Mouse (Mus musculus) urinary bladder, postnatal 10 days (tissue): ENCODE data around the gene Vmn1r198.
"Not testable (repeated sequence)": the region's sequence is repeated elsewhere in the genome, so short reads cannot be mapped to it uniquely, and the experiment has no call there.

Experiments
- DNase-seq: peaks from one replicate; pipeline ENCODE4 v3.0.0; 2022; ENCODE audit warnings: low spot score

Gene Vmn1r198

GRCm38 (mm10) chr13:22350064-22350463 is at the start of gene Vmn1r198:
Gene Vmn1r198 (plus strand): TSS chr13:22350364.
- no peak for DNase-seq

- not testable (repeated sequence) for DNase-seq
Observed at GRCm38 (mm10) chr13:22308075-22308474, 42.1 kb upstream of the Vmn1r198 start.

- no peak for DNase-seq
Observed at GRCm38 (mm10) chr13:22315361-22315760, 34.8 kb upstream of the Vmn1r198 start.

- no peak for DNase-seq
Observed at GRCm38 (mm10) chr13:22317366-22317765, 32.8 kb upstream of the Vmn1r198 start.

GRCm38 (mm10) chr13:22320091-22320490 is 30.1 kb upstream of the Vmn1r198 start:
- DNase-seq = no peak

- no peak for DNase-seq
Observed at GRCm38 (mm10) chr13:22324289-22324688, 25.9 kb upstream of the Vmn1r198 start, which contains the start of gene Vmn1r197. Gene Vmn1r197 (plus strand): TSS chr13:22324589.

GRCm38 (mm10) chr13:22333269-22333668 is 16.9 kb upstream of the Vmn1r198 start:
- DNase-seq = no peak

- DNase-seq = no peak
Observed at GRCm38 (mm10) chr13:22335565-22335964, 14.6 kb upstream of the Vmn1r198 start.

- no peak for DNase-seq
Observed at GRCm38 (mm10) chr13:22350813-22351212, 649 bp downstream of the Vmn1r198 start.

GRCm38 (mm10) chr13:22379518-22379917 is 29.4 kb downstream of the Vmn1r198 start, which contains the start of gene Vmn1r199:
Gene Vmn1r199 (plus strand): TSS chr13:22379818.
- DNase-seq = no peak

GRCm38 (mm10) chr13:22381128-22381527 is 31.0 kb downstream of the Vmn1r198 start:
- not testable (repeated sequence) for DNase-seq

GRCm38 (mm10) chr13:22383401-22383800 is 33.2 kb downstream of the Vmn1r198 start:
- DNase-seq = no peak

- no peak for DNase-seq
Observed at GRCm38 (mm10) chr13:22387050-22387449, 36.9 kb downstream of the Vmn1r198 start.

- no peak for DNase-seq
Observed at GRCm38 (mm10) chr13:22390073-22390472, 39.9 kb downstream of the Vmn1r198 start, which contains the start of gene Vmn1r200. Gene Vmn1r200 (plus strand): TSS chr13:22390373.

- no peak for DNase-seq
Observed at GRCm38 (mm10) chr13:22402978-22403377, 52.8 kb downstream of the Vmn1r198 start.
